Mouse (Mus musculus) frontal cortex, adult 2 months (tissue): ENCODE data around the gene Cela1. TPM values are rescaled to one million over a fixed set of nuclear protein-coding genes. Genes with fewer than 3 reads are reported as not detected.

Experiments
- DNase-seq, 2 experiments: peaks; one replicate each; pipeline ENCODE4 v3.0.0; 2022; ENCODE audit warnings: low spot score in 1 of 2; ENCODE audit errors: extremely low spot score in 1 of 2
- polyA plus RNA-seq: library from polyadenylated mRNA; depleted of rRNA; stranded (reverse); fragments of >200 nt; gene quantifications from 2 replicates; pipeline ENCODE4 v1.2.3, GENCODE M21; 2012; rRNA removed

Gene Cela1
- 6.7 and 6.9 TPM in 2 replicates for polyA plus RNA-seq

DNA sequence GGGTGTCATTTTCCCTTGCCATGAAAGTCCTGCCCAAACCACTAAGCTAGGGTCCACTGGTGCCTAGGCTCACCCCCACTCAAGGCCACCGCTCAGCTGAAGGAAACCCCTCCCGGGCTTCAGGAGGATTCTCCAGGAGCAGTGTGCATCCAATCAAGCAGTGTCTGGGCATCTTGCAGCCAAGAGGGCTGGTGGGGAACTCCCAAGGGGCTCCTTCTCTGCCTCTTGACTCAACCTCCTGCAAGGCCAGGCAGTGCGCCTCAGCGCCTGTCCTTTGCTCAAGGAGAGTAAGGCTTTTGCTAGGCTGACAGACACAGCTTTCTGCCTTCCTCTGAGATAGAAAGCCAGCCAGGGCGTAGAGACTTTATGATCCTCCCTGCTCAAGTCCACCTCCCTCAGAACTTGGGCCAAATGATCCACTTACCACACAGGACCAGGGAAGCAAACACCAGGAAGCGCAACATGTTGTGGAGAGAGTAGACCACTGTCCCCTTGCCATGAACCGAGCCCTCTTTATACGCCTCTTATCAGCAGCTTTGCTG lies at the start of gene Cela1:
Cela1 (minus strand) TSS at position 492 of the 542 bp plus-strand sequence.
- DNase-seq = no peak

DNA sequence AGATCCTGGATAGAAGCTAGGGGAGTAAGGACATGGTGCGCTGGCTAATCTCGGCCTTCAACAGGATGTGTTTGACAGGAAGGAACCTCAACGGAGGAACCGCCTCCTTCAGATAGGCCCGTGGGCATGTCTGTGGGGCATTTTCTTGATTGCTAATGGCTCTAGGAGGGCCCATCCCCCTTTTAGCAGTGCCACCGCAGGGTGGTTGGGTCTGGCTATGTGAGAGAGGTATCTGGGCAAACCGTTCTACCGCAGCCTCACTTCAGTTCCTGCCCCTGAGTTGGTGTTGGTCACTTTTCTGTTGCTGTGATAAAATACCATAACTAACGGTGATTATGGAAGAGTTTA lies 48.2 kb upstream of the Cela1 start:
- DNase-seq = no peak

DNA sequence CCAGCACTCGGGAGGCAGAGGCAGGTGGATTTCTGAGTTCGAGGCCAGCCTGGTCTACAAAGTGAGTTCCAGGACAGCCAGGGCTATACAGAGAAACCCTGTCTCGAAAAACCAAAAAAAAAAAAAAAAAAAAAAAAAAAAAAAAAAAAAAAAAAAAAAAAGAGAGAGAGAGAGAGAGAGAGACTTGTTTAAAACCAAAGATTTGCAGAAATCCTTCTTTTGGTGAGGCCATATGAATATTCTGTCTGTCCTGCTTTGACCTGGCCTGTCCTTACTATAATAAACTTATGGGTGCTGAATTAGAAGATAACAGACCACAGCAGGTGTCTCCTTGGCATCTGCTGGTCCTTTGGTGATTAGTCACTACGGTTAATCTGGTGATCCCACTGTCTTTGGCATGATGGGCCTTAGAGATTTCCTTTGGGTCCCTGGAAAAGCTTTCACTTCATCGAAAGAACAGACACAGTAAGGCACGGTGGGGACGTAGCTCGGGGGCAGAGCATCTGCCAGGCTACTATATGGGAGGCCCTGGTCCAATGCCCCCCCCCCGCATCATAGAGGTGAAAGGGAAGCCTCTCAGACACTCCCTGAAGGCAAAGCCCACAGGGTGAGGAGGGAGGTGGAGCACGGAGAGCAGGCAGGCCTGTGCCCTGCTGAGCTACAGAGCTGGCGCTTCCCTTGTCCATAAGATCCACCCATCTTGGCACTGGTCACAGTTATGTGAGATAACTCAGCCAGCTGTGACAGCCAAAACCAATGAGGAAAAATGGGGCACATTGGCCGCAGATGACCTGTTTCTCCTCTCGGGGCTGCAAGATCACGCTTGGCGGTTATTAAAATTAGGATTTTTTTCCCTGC lies 47.6 kb upstream of the Cela1 start:
- DNase-seq = no peak

DNA sequence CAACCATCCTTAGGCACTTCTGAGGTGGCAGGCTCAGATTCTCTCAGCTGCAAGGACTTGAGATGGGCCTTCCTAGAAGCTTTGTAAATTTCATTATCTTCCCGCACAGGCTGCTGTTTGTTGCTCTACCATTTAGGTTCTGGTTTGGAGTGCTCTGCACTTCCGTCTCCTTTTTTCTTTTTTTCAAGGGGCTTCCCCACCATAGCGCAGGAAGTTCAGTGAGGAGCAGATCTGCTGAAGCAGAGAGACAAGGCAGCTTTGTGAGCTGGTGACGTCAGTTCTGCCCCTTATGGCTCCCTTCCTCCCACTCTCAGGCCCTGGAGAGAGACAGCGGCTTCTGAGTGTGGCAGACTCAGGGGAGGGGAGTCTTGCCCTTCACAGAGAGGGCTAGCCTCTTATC lies 44.9 kb upstream of the Cela1 start:
- DNase-seq = no peak

DNA sequence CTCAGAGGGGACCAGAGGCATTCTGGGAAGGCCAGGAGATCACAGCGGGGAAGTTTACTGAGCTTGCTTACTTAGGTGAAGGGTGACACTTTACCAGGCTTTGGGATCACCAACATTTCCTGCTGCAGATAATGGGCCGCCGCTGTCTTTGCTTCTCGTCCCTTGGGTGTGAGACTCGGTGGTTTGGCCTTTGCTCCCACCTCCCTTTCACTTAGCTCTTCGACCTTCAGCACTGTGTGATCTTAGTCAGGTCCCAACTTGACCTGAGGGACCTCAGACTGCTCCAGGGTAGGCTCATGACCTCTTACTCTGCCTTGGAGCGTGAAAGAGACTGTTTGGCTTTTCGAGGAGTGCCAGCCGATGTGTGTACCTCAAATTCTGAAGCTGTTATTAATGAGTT lies 43.4 kb upstream of the Cela1 start:
- DNase-seq = no peak

DNA sequence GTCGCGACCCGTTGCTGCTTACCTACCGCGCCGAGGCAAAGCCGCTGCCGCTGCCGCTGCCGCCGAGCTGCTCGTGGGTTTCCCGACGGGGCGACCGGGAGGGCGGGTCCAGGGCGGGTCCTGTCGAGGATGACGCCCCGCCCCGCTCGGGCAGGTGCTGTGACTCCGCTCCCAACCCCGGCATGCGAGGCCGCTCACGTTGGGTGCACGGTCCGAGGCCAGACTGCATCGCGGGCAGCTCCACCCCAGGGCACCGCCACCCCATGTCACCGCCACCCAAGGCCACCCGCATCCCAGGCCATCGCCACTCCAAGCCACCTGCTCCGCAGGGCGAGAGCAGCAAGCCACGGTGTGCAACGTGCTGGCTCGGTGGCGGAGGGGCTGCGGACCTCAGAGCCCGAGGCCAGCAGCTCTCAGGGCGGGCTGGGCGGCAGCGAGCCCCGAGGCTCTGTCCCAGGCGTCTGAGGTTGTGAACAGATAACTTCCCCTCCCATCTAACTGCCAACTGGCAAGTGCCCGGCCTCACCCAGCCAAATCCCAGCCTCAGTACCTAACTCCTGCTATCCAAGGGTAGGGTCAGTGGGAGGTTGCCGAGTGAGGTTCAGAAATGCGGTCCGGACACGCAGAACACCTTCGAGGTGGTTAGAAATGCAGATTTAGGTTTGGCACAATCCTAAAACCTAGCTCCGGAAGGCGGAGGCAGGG lies 41.7 kb upstream of the Cela1 start, which contains the start of gene Galnt6:
Galnt6 (minus strand) TSS at position 96 of the 705 bp plus-strand sequence.
- no peak for DNase-seq

DNA sequence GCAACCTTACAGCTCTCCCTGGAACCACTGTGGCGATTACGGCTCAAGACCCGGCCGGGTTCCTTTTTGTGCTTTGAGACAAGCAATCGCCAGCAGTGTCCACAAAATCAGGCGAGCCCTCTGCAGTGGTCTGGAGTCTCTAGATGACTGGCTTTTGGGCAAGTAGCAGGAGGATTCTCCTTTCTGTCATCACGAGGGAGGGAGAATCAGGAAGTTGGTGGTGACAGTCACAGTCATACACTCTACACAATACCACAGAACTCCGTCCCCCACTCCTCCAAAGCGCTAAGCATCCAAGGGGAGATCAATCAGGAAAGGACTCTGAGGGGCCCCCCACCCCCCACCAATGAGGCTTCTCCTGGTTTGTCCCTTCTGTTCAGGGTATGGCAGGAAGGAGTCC lies 40.9 kb upstream of the Cela1 start:
- DNase-seq = no peak

DNA sequence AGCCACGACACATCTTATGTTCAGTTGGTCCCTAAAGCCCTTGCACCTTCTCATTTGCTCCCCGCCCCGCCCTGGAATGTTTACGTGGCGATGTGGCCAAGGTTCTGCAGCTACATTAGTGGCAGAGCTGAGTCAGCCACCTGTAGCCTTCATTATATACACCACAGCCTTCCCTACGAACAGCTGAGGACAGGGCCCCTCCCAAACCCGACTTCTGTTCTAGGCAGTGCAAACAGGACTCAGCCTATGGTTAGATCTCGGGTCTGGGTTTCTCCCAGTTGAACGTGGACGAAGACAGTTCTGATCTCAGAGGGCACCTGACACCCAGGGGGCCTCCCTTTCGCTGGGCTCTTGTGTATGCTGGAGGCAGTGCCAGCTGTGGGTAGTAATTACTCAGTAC lies 40.1 kb upstream of the Cela1 start:
- no peak for DNase-seq

DNA sequence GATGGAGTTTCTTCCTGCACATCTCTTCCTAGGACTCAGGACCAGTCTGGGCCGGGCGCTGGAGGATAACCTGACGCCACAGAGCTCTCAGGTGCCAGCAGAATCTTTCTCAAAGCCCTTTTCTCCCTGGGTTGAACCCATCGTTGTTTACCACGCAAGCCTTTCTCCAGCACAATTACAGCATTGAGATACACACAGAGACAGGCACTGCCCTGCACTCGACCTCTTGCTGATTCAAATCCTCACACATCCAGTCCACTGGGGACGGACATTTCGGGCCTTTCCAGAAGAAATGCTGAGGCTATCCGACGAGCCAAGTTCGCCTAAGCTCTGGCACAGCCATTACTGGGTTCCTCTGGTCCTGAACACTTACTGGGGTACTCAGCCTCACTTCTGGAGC lies 39.0 kb upstream of the Cela1 start:
- peak in 1 of 2 experiments; percentile 15 for DNase-seq

DNA sequence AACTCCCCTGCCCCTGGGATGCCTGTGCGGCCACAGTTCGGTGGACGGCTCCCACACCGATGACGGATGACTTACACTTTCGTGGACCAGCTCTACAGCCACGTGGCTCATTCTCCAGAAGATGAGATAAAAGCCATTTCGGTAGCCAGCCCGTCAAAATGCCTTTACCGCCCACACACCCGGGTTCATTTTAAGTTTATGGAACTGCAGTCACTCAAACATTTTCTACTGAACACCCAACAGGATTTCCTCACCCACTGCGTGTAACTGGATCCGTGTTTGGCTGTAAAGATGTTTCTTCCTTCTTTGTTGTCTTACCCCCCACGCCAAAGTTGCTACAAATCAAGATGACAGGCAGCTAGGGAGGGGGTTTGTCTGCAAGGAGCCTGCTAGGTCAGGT lies 35.8 kb upstream of the Cela1 start:
- DNase-seq = peak in 1 of 2 experiments; percentile 47

DNA sequence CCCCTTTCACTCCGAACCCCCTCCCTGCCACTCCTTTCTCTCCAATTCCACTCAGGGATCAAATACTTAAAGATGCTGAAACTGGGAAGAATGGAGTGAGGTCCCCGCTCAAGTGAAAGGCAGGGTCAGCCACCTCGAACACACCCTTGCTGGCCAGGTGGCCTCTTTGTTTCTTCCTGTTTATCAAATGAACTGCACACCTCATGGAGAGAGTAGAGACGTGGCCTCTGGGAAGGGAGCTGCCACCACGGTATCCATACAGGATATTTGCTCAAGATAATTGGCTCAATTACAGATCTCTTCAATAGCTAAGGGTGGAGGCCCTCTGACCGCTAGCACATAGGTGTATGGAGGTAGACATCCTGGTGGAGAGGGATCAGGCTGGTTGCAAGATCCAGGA lies 34.8 kb upstream of the Cela1 start:
- no peak for DNase-seq

DNA sequence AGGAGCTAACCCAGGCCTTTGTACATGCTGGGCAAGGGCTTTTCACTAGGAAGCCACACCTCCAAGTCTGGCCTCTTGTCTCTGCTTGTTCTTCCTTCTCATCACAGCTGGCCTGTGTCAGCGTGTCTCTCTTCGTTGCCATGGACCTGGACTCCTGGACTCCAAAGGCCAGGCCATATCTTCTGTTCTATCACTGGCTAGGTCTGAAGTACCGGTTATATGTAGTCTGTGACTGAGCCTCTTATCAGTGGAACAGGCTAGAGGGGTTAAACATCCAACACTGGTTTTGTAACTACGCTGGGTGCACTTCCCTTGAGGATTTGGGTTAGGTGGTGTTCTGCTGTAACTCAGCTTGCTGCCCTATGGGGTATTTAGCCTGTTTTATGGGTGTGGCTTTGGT lies 34.3 kb upstream of the Cela1 start:
- no peak for DNase-seq

DNA sequence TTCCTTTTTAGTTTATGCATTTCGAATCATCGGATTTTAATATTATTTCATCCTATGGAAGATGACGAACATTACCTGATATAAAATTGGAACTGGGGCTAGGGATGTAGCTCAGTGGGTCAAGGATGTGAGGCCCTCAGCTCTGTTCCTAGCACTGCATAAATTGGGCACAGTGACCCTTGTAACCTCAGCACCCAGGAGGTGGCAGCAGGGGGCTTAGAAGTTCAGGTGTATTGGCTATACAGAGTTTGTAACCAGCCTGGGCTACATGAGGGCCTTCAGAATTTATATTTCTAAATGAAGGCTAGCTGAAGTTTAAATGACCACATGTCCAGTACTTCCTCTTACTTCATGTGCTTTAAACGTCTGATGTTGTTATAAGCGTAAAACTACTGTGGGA lies 33.7 kb upstream of the Cela1 start:
- no peak for DNase-seq

DNA sequence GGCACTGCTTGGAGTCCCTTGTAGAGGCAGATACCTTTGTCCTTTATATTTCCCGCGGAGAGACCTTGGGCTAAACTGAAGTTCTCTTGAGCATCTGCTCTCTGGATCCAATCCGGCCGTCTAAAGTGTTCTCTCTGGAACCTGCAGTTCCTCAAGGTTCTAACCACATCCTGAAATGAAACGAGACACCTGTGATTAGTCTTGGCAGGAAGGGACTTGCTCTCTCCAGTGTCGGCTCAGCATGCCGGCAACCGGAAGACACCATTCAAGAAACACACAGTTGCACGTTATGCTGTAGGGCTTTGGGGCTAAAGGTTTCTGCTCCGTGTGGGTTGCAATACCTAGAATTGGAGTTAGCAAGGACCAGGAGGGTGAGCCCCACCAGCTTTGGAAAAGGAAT lies 32.3 kb upstream of the Cela1 start:
- DNase-seq = no peak

DNA sequence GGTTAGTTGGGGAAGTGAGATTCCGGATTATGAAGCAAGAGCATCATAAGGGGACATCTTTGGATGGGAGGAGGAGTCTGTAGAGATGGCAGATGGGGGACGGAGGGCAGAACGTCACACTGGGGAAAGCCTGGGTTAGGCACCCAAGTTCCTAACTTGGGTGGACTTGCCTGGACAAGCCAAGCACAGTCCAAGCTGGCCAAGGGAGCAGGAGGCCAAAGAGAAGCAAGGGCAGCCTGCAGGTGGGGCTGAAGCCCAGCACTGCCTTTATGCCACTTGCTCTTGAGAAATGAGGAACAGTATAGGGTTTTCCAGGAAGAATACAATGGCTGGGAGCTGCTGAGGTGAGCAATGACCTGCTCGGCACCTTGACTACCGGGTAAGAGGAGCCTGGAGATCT lies 31.5 kb upstream of the Cela1 start:
- no peak for DNase-seq

DNA sequence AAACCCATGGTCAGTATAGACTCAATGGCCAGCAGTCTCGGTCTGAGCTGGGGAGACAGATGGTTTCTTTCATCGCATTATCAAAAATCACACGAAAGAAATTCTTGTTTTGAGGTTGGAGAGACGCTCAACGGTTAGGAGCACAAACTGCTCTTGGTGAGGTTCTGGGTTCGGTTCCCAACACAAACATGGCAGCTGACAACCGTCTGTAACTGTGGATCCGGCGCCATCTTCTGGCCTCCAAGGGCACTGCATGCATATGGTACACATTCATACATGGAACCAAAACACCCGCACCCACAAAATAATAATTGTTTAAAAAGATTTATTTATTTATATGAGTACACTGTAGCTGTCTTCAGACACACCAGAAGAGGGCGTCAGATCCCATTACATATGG lies 30.9 kb upstream of the Cela1 start:
- no peak for DNase-seq

DNA sequence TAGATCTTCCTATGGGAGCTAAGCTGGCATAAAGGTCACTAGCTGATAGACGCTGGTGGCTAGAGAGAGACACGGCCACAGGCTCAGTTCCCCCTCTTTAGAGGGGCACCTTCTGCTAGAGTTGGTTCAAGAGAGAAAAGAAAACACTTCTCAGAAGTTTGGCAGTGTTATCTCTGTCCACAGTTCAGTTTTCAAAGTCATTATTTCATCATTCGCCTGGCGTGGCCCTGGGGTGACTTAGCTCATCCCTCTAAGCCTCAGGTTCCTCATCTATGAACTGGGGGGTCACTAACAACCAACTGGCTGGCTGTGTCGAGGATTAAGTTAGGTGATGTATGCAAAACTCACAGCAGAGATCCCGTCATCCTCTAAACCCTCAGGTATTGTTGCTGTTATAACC lies 30.2 kb upstream of the Cela1 start:
- DNase-seq = no peak

DNA sequence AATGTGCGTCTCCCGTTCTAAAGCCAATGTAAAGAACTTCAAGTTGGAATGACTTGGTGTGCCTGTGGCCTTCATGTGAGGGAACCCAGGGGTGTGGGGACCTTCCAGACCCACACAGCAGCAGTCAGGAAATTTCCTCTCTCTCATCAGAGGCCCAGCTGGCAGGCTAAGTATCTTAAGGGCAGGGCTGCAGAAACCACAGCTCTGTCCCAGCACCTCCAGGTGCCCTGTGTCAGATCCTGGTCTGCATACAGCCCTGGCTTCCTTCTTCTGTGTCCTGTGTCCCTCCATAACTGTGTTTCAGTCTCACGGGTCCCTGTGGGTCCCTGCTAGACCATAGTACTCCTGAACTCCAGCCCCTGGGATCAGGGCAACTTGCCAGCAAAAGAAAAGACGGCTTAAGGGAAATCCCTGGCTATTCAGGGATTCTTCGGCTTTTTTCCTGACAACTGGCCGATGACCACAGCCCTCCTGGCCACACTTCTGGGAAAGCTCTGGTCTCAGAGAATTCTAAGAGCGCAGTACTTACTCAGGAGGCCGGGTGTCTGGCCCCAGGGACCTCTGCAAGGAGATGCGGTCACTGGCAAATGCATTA lies 27.8 kb upstream of the Cela1 start:
- DNase-seq = no peak

DNA sequence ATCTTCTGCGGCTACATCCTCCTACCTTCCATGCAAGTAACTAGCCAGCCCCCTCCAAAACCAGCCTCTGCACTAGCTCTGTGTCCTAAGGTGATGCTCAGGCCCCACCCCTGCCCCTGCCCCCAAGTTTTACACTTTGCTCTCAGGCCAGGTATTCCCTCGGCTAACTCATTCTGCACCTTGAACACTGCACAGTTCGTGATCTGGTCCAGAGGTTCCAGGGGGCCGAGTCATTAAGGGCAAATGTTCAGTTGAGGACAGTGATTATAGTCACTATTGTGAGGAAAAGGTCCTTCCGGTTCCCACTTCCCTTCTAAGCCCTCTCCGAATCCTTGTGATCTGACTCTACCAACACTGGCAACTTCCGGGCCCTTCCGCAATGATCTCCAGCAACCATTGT lies 26.7 kb upstream of the Cela1 start:
- no peak for DNase-seq

DNA sequence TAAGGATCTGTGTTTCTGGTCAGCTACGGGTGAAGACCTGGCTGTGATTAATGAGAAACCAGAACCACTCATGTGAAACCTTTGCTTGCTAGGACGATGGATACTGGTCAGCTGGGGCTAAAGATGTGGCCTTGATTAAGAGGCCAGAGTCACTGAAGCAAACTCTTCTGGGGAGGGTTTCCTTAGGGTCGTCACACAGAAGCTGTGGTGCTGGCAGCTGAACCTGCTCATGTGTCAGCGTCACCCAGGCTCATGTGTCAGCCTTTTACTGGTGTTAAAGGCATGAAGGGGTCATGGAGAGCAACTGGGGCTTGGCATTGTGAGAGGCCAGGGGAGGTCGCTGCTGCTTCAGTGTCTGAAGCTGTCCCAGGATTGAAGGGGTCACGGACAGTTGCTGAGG lies 23.1 kb upstream of the Cela1 start:
- DNase-seq = no peak

DNA sequence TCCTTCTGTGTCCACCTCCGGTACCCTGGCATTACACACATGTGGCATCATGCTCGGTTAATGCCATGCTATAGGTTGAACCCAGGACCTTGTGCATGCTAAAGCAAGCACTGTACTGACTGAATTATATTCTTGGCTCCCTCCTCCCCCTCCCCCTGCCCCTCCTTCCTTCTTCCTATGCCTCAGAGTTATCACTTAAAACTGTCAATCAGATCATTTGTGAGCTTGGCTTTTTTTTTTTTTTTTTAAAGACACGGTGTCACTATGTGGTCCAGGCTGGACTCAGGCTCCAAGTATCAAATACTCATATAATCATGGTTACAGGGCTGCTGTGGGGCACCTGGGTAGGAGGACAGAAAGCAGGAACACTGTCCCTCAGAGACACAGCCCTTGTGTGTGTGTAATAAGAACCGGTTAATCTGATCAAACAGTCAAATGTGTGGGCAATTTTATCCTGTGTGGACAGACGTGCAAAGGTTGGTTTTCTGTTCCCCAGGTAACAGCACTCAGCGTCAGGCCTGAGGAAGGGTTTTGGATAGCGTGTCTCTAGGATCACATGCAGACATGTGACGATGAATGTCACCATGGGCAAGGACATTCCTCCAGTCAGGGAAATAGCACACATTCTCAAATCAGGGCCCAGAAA lies 20.8 kb upstream of the Cela1 start:
- no peak for DNase-seq
